7 mouse cellular contexts compared by ENCODE assay signal in genomic region chr1:34536291-34536766, GRCm38 (mm10). TPM values are rescaled to one million over a fixed set of nuclear protein-coding genes. Genes with fewer than 3 reads are reported as not detected.
DNase-seq lines count a peak whose midpoint lies in the region; ATAC-seq lines count a peak whose summit lies in the region.

No protein-coding gene starts in this region.

- peak overlapping the region; percentile 15; the same call in 1 of the 2 replicates for H3K4me2 ChIP-seq in liver, embryonic 12.5 days
- H3K4me2 ChIP-seq in embryonic facial prominence, embryonic 13.5 days: peak overlapping the region; percentile 53
- H3K4me2 ChIP-seq in intestine, embryonic 14.5 days (ENCODE audit: low read length): peak overlapping the region; percentile 39
- H3K4me2 ChIP-seq in stomach, embryonic 14.5 days (replicated peaks; ENCODE audit: low read depth, low read length): peak overlapping the region; percentile 29

- WGBS in liver, embryonic 12.5 days (ENCODE audit: insufficient replicate concordance): 6% methylated on average over 14 of the region's 14 CpGs
- 2% methylated on average over 14 of the region's 14 CpGs for WGBS in embryonic facial prominence, embryonic 13.5 days
- WGBS in intestine, embryonic 14.5 days: 2% methylated on average over 14 of the region's 14 CpGs
- 2% methylated on average over 14 of the region's 14 CpGs for WGBS in stomach, embryonic 14.5 days

- DNase-seq in liver: no peak
- no peak for DNase-seq in intestine, embryonic 14.5 days (ENCODE audit: low spot score)
- DNase-seq in testis, postnatal 10 days (ENCODE audit: low spot score): no peak
- no peak for DNase-seq in cerebellum, adult 18-20 months

- H3K36me3 ChIP-seq in liver, embryonic 12.5 days: no peaks in the 10 kb centered on the region
- no peaks in the 10 kb centered on the region for H3K36me3 ChIP-seq in embryonic facial prominence, embryonic 13.5 days
- no peaks in the 10 kb centered on the region for H3K36me3 ChIP-seq in intestine, embryonic 14.5 days (ENCODE audit: control insufficient read depth, insufficient read depth, low read length)
- no peaks in the 10 kb centered on the region for H3K36me3 ChIP-seq in stomach, embryonic 14.5 days (ENCODE audit: control insufficient read depth, insufficient read depth, low read length)

- H3K9ac ChIP-seq in liver, embryonic 12.5 days: no peak overlapping the region
- no peak overlapping the region for H3K9ac ChIP-seq in embryonic facial prominence, embryonic 13.5 days
- H3K9ac ChIP-seq in intestine, embryonic 14.5 days (ENCODE audit: low read length): no peak overlapping the region
- H3K9ac ChIP-seq in stomach, embryonic 14.5 days (replicated peaks; ENCODE audit: low read depth, low read length): no peak overlapping the region

- no peaks in the 10 kb centered on the region for H3K9me3 ChIP-seq in liver, embryonic 12.5 days (replicated peaks)
- H3K9me3 ChIP-seq in embryonic facial prominence, embryonic 13.5 days: no peaks in the 10 kb centered on the region
- H3K9me3 ChIP-seq in intestine, embryonic 14.5 days (ENCODE audit: control insufficient read depth, low read length): no peaks in the 10 kb centered on the region
- H3K9me3 ChIP-seq in stomach, embryonic 14.5 days (ENCODE audit: control insufficient read depth, low read depth, low read length): no peaks in the 10 kb centered on the region

- peaks cover 37% of the 10 kb centered on the region for H3K27me3 ChIP-seq in liver, embryonic 12.5 days (replicated peaks)
- peaks cover 38% of the 10 kb centered on the region for H3K27me3 ChIP-seq in embryonic facial prominence, embryonic 13.5 days
- peaks cover 25% of the 10 kb centered on the region for H3K27me3 ChIP-seq in intestine, embryonic 14.5 days (replicated peaks; ENCODE audit: control insufficient read depth, insufficient read depth, low read length)
- peaks cover 11% of the 10 kb centered on the region; the same call in 1 of the 2 replicates for H3K27me3 ChIP-seq in stomach, embryonic 14.5 days (ENCODE audit: control insufficient read depth, insufficient read depth, low read length)

- ATAC-seq in liver, embryonic 12.5 days: no peak
- ATAC-seq in embryonic facial prominence, embryonic 13.5 days (ENCODE audit: insufficient number of reproducible peaks, insufficient read depth, low FRiP score, low TSS enrichment, low read depth): no peak
- no peak for ATAC-seq in intestine, embryonic 14.5 days (replicated peaks; ENCODE audit: low FRiP score, low TSS enrichment, low read depth)
- ATAC-seq in stomach, embryonic 14.5 days (ENCODE audit: insufficient number of reproducible peaks, insufficient read depth, low FRiP score, low read depth): no peak

- H3K4me3 ChIP-seq in liver, embryonic 12.5 days: no peak overlapping the region
- H3K4me3 ChIP-seq in embryonic facial prominence, embryonic 13.5 days: peak overlapping the region; percentile 30
- peak overlapping the region; percentile 12; the same call in 1 of the 2 replicates for H3K4me3 ChIP-seq in intestine, embryonic 14.5 days (ENCODE audit: low read depth, low read length)
- H3K4me3 ChIP-seq in stomach, embryonic 14.5 days (ENCODE audit: low read depth, low read length): 0 out of 2 replicates have a peak overlapping the region, but pooled peaks have one; percentile 12

- no peaks in the 10 kb centered on the region for H3K4me1 ChIP-seq in liver, embryonic 12.5 days
- H3K4me1 ChIP-seq in embryonic facial prominence, embryonic 13.5 days: peaks cover 10% of the 10 kb centered on the region
- H3K4me1 ChIP-seq in intestine, embryonic 14.5 days (replicated peaks; ENCODE audit: control insufficient read depth, insufficient read depth, low read length): peaks cover 4% of the 10 kb centered on the region; the same call in 1 of the 2 replicates
- no peaks in the 10 kb centered on the region for H3K4me1 ChIP-seq in stomach, embryonic 14.5 days (ENCODE audit: control insufficient read depth, insufficient read depth, low read length)

- H3K27ac ChIP-seq in liver, embryonic 12.5 days: no peak overlapping the region
- H3K27ac ChIP-seq in embryonic facial prominence, embryonic 13.5 days: no peak overlapping the region
- no peak overlapping the region for H3K27ac ChIP-seq in intestine, embryonic 14.5 days (ENCODE audit: low read depth)
- H3K27ac ChIP-seq in stomach, embryonic 14.5 days (ENCODE audit: low read length): no peak overlapping the region

RNA-seq across cellular contexts. Expression of gene Cfc1, which starts 0.9 kb away (rescaled TPM):
- not detected in 2 replicates for polyA plus RNA-seq in liver, embryonic 12.5 days (2016; fragmentation: Nextera tagmentation; extraction: Ambion mirVana)
- polyA plus RNA-seq in embryonic facial prominence, embryonic 13.5 days (2015; fragmentation: Nextera tagmentation; extraction: Ambion mirVana): 0.43 and 0.86 TPM in 2 replicates
- 0.23 TPM in 2 replicates for polyA plus RNA-seq in intestine, embryonic 14.5 days (2014; fragmentation: Nextera tagmentation; extraction: Ambion mirVana)
- 1.3 and 2.3 TPM in 2 replicates for polyA plus RNA-seq in stomach, embryonic 14.5 days (2014; fragmentation: Nextera tagmentation; extraction: Ambion mirVana)

RNA-seq across cellular contexts. Expression of gene Prss40, which starts 24.4 kb away (rescaled TPM):
- not detected in 2 replicates for polyA plus RNA-seq in liver, embryonic 12.5 days (2016; fragmentation: Nextera tagmentation; extraction: Ambion mirVana)
- 0.14 TPM in 1 of 2 replicates, not detected in the other for polyA plus RNA-seq in embryonic facial prominence, embryonic 13.5 days (2015; fragmentation: Nextera tagmentation; extraction: Ambion mirVana)
- polyA plus RNA-seq in intestine, embryonic 14.5 days (2014; fragmentation: Nextera tagmentation; extraction: Ambion mirVana): not detected in 2 replicates
- not detected in 2 replicates for polyA plus RNA-seq in stomach, embryonic 14.5 days (2014; fragmentation: Nextera tagmentation; extraction: Ambion mirVana)

RNA-seq across cellular contexts. Expression of gene Prss39, which starts 38.1 kb away (rescaled TPM):
- not detected in 2 replicates for polyA plus RNA-seq in liver, embryonic 12.5 days (2016; fragmentation: Nextera tagmentation; extraction: Ambion mirVana)
- polyA plus RNA-seq in embryonic facial prominence, embryonic 13.5 days (2015; fragmentation: Nextera tagmentation; extraction: Ambion mirVana): not detected in 2 replicates
- not detected in 2 replicates for polyA plus RNA-seq in intestine, embryonic 14.5 days (2014; fragmentation: Nextera tagmentation; extraction: Ambion mirVana)
- not detected in 2 replicates for polyA plus RNA-seq in stomach, embryonic 14.5 days (2014; fragmentation: Nextera tagmentation; extraction: Ambion mirVana)

RNA-seq across cellular contexts. Expression of gene Amer3, which starts 43.1 kb away (rescaled TPM):
- not detected in 2 replicates for polyA plus RNA-seq in liver, embryonic 12.5 days (2016; fragmentation: Nextera tagmentation; extraction: Ambion mirVana)
- 0.25 and 0.32 TPM in 2 replicates for polyA plus RNA-seq in embryonic facial prominence, embryonic 13.5 days (2015; fragmentation: Nextera tagmentation; extraction: Ambion mirVana)
- polyA plus RNA-seq in intestine, embryonic 14.5 days (2014; fragmentation: Nextera tagmentation; extraction: Ambion mirVana): 1.2 TPM in 2 replicates
- 0.60 and 1.2 TPM in 2 replicates for polyA plus RNA-seq in stomach, embryonic 14.5 days (2014; fragmentation: Nextera tagmentation; extraction: Ambion mirVana)
